Mouse (Mus musculus) thymus, postnatal 4 days (tissue): ENCODE measurements at regions not wholly inside any gene's neighbourhood (a gene's known extent, or its start where the extent isn't known, plus 50 kb on each side); places are given as distances from the start of the nearest gene placed in this dataset.

ENCODE experiments used
- DNase-seq: peaks from one replicate; pipeline ENCODE4 v3.0.0; 2021

GRCm38 (mm10) chr2:166351581-166351980, 196.1 kb upstream of the Sulf2 start:
- DNase-seq, result no peak

- no peak for DNase-seq
Observed at GRCm38 (mm10) chr2:166348654-166349053, 193.2 kb upstream of the Sulf2 start.

DNA sequence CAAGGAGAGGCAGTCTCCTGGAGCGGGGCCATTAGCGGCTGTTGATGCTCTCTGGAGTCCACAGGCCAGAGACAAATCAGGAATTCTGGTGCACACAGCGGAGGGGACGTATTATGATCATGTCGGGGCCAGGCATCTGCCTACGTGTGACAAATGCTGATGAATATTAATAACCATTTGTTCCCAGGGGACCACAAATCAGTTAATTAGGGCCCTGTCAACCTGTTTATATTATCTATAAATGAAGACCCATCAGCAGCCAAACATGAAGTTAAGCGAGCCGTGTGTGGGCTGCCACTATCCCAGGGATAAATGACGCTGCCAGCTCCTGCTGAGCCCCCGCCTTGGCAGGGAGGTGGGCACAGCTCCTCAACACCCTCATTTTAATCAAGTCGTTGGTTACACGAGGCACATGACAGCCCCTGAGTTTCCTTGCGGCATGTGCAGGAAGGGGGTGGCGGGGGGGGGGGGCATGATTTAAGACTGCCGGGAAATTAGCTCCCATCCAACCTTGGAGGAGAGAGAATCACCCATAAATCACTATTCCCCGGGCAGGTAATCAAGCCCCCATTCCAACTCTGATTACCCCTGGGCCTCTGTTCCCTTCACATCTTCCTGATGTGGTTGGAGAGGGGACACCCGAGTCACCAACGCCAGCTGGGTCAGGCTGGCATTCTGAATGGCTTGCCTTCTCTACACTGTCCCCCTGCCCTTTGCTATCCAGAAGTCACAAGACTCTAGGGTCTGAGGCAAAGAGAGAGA, 191.1 kb upstream of the Sulf2 start:
- DNase-seq, result no peak

- no peak for DNase-seq
Observed at GRCm38 (mm10) chr2:166343551-166344340, 188.3 kb upstream of the Sulf2 start.

- DNase-seq, result no peak
Observed at GRCm38 (mm10) chr2:166342407-166342806, 186.9 kb upstream of the Sulf2 start.

- no peak for DNase-seq
Observed at GRCm38 (mm10) chr2:166340196-166340595, 184.7 kb upstream of the Sulf2 start.

DNA sequence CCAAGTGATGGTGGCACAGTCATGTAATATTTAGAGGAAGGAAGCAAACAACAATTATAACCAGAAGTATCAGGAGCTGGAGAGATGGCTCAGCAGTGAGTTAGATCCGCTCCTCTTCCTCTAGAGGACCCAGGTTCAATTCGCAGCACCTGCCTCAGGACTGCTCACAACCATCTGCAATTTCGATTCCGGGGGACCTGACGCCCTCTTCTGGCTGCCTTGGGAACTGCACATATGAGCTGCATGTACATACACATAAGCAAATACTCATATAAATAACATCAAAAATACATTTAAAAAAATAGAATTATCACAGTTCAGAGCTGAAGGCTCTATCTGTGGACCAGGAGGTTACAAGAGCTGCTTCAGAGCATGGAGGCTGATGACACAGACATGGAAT, 184.0 kb upstream of the Sulf2 start:
- peak; percentile 48 for DNase-seq

DNA sequence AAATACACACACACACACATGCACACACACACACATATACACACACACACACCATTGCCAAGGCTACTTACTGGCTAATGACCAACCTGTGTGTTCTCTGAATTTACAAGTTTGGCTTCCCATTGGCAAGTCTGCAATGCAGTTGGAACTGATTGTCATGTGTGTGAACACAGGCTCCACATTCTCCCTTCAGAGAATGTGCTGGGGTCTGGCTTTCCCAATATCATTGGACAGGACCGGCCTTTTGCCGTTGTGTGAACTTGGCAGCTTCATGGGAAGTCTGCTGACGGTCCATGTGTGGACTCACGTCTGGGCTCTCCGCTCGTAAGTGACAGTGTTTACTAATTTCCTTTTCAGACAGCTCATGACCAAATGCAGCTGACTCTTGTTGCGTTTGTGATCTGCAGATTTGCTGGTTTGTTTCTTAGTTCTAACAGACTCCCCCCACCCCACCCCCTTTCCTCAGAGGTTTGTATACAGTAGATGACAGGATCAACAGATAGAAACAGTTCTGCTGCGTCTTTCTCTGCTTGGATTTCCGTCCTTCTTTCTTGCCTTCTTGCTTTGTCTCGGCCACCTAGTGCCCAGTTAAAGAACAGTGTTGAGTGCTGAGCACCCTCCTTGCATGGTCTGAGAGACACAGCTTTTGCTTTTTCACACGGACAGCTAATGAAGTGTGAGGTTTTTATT, 183.1 kb upstream of the Sulf2 start:
- no peak for DNase-seq

- DNase-seq, result no peak
Observed at GRCm38 (mm10) chr2:166337666-166338065, 182.2 kb upstream of the Sulf2 start.

- DNase-seq, result no peak
Observed at GRCm38 (mm10) chr2:166335702-166336101, 180.2 kb upstream of the Sulf2 start.

GRCm38 (mm10) chr2:166334559-166334958, 179.1 kb upstream of the Sulf2 start:
- DNase-seq, result no peak

GRCm38 (mm10) chr2:166333818-166334217, 178.4 kb upstream of the Sulf2 start:
- no peak for DNase-seq

DNA sequence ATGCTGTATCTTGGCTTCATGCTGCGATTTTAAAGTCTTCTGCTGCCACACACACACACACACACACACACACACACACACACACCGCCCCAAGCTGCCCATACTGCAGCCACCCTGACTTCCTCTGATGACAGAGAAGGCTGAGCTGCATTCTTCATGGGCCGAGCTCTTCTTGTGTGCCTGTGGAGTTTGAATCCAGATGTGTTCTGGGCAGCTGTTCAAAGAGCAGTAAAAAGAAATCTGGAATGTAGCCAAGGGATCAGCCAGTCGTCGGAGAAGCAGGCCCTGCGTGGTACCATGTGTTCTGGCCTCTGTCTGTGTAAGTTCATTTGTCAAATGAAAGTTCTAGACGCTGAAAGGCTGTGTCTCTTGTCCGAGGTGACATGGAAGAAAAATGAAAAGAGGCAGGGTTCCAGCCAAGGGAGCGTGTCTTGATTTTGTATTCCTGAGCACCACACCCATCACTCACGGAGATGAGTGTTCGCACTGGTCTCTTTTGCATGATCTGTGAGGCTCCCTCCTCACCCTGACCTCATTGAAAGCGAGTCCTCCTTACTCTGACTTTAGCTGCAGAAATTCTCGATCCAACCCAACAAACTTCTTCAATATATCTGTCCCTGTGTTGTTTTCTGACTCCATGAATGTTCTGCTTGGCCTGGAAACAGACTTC, 177.4 kb upstream of the Sulf2 start:
- DNase-seq, result no peak

- no peak for DNase-seq
Observed at GRCm38 (mm10) chr2:166331192-166331591, 175.7 kb upstream of the Sulf2 start.

DNA sequence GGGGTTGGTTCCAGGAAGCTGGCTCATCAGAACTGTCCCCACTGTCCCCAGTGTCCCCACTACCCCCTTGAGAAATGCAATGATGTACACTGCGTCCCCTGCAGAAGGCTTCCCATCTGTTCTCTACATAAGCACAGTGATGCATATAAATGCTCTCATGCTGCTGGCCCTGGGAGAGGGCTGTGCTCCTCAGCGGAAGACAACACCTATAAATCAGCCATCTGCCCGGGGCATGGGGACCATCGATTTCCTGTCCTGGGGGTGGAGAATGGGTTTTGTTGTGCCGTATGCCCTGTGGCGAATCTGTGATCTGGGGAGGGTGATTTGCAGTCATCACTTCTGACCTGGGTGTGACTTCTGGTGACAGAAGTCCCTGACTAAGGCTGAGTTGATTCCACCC, 174.9 kb upstream of the Sulf2 start:
- no peak for DNase-seq

DNA sequence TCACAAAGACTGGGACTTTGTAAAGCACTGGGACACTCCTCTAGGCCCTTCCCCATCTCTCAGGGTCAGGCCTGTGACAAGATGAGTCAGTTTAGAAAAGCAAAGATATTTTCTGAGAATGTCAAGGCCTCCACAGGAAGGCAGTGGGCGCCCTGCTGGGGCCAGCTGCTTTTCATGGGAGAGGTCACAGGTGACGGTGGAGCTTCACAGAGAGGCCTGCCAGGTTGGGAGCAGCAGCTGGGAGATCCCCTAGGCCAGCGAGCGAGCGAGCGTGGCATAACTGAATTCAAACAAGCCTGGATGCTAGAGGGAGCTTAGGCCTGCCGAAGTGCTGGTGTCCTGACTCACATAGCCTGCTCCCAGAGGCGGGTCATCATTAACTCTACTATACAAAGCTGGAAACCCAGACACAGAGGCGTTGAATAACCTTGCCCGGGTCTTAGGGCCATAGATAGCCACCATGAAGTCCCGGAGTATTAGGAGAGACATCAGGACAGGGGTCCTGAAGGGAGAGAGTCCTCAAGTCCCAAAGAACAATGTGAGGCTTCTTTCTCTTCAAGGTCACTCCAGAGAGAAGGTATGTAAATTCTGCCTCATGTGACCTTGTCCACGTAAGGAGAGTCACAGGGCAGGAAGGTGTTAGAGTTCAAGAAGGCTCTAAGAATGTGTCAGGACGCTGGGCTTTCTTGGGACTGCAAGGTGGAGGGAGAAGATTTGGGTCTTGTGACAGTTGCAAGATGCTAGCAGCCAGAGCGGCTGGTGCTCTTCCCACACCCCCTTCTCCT, 174.3 kb upstream of the Sulf2 start:
- DNase-seq, result no peak

GRCm38 (mm10) chr2:166326932-166327331, 171.5 kb upstream of the Sulf2 start:
- DNase-seq, result no peak

DNA sequence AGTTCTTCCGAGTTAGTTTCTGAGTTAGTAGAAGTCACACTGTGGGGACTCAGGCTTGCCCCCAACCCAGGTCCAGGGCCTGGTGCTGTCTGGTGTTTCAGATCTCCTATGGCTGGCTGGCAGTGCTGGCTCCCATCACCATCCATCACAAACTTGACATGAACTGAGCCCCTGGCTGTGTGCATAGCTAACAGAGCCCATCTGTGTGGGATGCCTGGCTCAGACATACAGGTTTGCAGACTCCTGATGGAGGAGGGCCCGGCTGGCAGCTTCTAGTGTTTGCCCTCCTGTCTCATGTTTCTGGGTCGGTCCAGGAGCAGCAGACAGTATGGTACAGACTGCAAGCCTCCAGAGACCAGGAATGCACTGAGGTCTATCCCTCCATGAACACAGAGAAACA, 169.5 kb upstream of the Sulf2 start:
- no peak for DNase-seq

GRCm38 (mm10) chr2:166324439-166324838, 169.0 kb upstream of the Sulf2 start:
- DNase-seq, result no peak

DNA sequence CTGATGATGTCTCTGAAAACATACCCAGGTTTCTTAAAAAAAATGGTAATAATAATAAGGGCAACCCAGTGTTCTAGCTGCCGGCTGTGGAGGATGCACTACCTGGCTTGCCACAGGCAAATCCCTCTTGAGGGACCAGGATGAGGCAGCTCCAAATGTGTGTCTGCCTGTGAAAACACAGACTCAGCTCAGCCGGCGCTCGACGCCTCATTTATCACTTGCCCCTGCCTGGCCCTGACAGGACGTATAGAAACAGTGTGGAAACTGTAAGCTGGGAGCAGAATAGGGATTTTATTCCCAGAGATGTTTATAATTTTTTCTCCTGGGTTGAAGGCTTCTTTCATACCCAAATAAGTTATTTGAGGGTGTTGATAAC, 167.2 kb upstream of the Sulf2 start:
- no peak for DNase-seq

DNA sequence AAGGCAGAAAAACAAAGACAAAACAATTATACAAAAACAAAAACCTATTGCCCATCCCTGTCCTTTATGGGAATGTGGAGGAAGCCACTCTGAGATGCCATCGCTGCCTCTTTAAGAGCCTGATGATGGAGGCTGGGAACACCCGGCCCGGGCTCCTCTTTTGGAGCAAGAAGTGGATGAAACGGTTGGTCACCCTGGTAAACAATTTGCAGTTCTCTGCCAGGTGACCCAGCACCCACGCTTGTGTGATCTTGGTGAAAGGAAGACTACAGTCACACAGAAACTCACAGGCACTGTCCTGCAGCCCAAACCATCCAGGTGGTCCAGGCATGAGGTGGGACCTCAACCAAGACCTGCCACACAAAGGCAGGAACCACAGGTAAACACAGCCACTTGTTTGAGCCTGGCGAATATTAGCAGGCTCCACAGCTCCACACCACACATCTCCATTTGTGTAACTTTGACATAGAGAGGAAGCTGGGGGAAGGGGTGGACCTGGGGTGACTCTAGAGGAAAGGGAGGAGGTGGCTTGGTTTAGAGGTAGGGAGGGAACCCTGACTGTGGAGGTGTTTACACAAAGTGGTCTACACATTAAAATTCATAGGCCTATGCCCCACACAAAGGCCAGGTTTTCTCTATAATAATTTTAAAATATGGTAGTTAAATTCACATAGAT, 166.7 kb upstream of the Sulf2 start:
- DNase-seq, result no peak

DNA sequence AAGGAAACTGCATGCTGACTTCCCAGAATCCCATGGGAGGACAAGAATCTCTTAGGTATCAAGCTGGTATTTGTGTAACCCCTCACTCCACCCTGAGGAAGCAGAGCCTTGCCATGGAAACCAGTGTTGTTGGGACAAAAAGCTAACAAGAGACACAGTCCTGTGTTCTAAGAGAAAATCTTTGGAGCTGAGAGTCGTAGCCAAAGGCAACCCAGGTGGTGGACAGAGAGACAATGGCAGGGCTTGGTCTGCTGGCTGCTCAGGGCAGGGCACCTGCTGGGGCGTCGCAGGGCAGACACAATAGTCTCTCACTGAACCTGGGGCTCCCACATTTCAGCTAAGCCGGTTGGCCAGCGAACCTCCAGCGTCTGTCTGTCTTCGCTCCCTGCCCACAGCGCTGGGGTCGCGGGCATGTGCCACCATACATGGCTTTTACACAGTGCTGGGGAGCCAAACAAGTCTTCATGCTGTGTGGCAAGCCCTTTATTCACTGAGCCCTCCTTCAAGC, 161.0 kb upstream of the Sulf2 start:
- no peak for DNase-seq
